Mouse (Mus musculus) ovary, adult 2 months (tissue): ENCODE measurements around the gene Klb. TPM values are rescaled to one million over a fixed set of nuclear protein-coding genes. Genes with fewer than 3 reads are reported as not detected.

ENCODE experiments used
- polyA plus RNA-seq: library from polyadenylated mRNA; depleted of rRNA; stranded (reverse); fragments of >200 nt; gene quantifications from 2 replicates; pipeline ENCODE4 v1.2.3, GENCODE M21; 2012; rRNA removed

The Klb gene
- polyA plus RNA-seq, result 2.1 and 2.2 TPM in 2 replicates

DNA sequence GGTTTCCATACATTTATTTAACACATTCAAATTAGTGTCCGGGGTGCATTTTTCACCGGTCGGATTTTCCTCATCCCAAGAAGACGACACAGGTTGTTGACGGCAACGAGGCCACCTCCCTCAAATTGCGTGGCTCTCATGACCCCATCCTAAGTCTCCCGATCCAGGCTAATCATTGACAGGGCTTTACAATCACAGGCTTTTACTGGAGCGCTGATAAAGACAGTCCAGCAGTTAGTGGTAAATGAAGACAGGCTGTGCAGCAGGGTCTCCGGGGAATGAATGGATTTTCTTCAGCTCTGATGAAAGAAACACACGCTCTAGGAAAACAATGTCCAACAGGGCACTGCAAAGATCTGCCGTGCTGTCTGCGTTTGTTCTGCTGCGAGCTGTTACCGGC, at the start of gene Klb:
TSS of gene Klb (plus strand) at position 147 of the 400 bp plus-strand sequence.

DNA sequence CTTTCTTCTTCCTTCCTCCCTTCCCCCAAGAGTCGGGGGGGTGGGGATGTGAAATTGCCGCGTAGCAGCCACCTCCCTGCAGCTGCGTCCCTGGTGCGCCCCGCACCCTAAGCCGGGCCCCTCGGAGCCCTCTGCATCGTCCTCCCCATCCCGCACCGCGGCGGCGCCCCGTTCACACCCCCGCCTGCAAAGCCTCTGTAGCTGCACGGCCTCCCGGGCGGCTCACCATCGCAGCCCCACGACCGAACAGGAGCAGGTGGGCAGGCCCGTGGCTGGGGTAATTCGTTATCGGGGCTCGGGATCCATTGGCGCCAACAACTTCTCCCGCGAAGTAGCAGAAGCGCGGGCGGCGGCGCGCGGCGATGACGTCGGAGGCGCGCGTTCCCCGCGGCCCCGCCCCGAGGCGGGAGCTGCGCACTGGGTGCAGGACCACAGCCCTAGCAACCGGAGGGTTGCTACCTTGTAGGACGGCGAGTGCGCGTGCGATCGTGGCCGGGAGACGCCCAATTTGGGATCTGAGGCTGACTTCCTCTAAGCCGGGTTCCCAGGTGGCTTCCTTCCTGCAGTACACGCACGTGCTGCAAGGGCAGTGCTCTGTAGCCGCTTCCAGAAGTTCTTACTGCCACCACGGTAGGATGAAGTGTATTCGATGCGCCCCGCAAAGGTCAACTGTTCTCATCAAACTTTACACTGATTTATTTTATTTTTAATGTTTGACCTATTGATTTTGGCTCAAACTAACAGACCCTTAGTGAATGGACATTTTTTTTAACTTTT, 12.6 kb upstream of the Klb start, which contains the start of gene Rfc1:
TSS of gene Rfc1 (minus strand) at position 373 of the 777 bp plus-strand sequence.

GRCm38 (mm10) chr5:65390648-65391644, 42.8 kb downstream of the Klb start, which contains the start of the genes Rpl9 and Lias:
TSS of gene Rpl9 (minus strand) at chr5:65391444.
TSS of gene Lias (plus strand) at chr5:65391497.

Other genes starting within 250 kb of the Klb start
- 36.0 and 38.3 TPM in 2 replicates for gene Klhl5, start 240.8 kb upstream of the Klb start, polyA plus RNA-seq
- 4.6 and 6.1 TPM in 2 replicates for gene Wdr19, start 148.6 kb upstream of the Klb start, polyA plus RNA-seq
- gene Rfc1, start 12.6 kb upstream of the Klb start, polyA plus RNA-seq, result 13.2 and 14.4 TPM in 2 replicates
- gene Rpl9, start 43.1 kb downstream of the Klb start, polyA plus RNA-seq, result 133 and 196 TPM in 2 replicates
- gene Lias, start 43.2 kb downstream of the Klb start, polyA plus RNA-seq, result 8.3 and 10.8 TPM in 2 replicates
- gene Ugdh, start 87.6 kb downstream of the Klb start, polyA plus RNA-seq, result 10.0 and 12.3 TPM in 2 replicates
- gene Gm43552, start 144.5 kb downstream of the Klb start, polyA plus RNA-seq, result not detected in 2 replicates
- gene Smim14, start 188.9 kb downstream of the Klb start, polyA plus RNA-seq, result 155 and 181 TPM in 2 replicates
- 16.1 and 16.6 TPM in 2 replicates for gene Ube2k, start 188.9 kb downstream of the Klb start, polyA plus RNA-seq